Mouse (Mus musculus) left cerebral cortex, adult 2 months (tissue): ENCODE measurements around the gene Prkar1a. TPM values are rescaled to one million over a fixed set of nuclear protein-coding genes. Genes with fewer than 3 reads are reported as not detected.

Experiments used
- DNase-seq, 2 experiments: peaks; one replicate each; pipeline ENCODE4 v3.0.0; 2021 to 2022; ENCODE audit warnings: low spot score in 2 of 2, mixed read lengths in 1 of 2; ENCODE audit errors: extremely low spot score in 1 of 2
- H3K27ac ChIP-seq: fragments of 200-600 bp; 2 replicates; pipeline ENCODE4 v1.8.1; 2022
- H3K4me3 ChIP-seq: fragments of 200-600 bp; 2 replicates; pipeline ENCODE4 v1.8.1; 2022
- CTCF ChIP-seq: fragments of 200-600 bp; IDR thresholded peaks from 2 replicates; pipeline ENCODE4 v1.8.1; 2022; ENCODE audit warnings: antibody characterized with exemption, mild to moderate bottlenecking, moderate library complexity
- intact Hi-C: fragments of 180-260 bp; cut with DNase I; formaldehyde crosslinking; loops from one replicate; pipeline ENCODE4 v1.15.1; 2025
- total RNA-seq, 2 experiments: library from RNA; stranded (reverse); gene quantifications; 2 replicates each; pipeline ENCODE4 v1.2.3; 2021

Gene Prkar1a
- total RNA-seq, 2 experiments from 2014 or later, result 572 to 615 TPM

DNA sequence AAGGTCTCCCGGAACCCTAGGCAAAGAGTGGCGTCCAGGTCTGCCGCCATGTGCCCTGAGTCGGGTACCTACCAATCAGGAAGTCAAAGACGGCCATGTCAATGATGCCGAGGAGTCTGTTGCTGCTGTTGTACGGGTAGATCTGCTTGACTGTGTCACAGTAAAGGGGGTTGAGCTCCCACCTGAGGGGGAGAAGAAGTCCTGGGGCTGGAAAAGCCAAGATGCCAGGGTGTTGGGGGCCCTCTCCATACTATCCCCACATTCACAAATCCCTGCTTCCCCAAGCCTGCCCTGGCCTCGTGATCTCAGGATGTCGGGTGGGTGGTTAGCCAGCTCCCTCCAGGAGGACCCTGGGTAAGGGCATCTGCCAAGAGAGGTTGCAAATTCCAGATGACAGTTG, 26.6 kb downstream of the Prkar1a start:
- TF ChIP-seq CTCF, result no peak
- no peak for DNase-seq
- Histone ChIP-seq H3K4me3 (no peak overlapping the region), H3K27ac (no peak overlapping the region)
- intact Hi-C loops, result no loop called here

DNA sequence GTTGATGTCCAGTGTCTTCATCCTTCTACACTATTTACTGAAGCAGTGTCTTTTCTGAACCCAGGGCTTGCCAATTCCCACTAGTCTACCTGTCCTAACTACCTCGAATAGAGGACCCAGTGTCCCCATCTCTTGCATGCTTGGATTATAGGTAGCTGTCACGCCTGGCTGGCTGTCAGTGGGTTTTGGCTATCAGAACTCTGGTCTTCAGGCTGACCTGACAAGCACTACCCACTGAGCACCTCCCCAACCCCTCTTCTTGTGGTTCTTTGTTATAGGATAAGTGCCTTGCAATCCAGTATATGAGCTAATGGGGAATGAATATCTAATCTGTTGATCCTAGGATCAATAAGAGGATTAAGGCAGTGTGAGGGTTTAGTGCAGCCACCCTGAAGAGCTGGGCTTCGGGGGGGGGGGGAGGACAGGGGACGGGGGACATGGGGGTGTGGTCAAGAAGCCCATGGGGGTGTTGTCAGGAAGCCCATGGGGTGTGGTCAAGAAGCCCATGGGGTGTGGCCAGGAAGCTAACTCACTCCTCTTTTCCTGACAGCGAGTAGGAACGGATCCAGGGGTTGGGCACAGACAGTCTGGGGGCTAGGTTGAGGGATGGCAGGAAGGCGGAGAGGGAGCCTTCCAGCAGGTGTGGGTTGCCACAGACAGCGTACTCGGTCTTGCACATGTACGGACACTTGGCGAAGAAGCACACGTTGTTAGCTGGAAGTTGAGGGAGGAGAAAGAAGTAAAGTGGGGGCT, 27.6 kb downstream of the Prkar1a start:
- H3K4me3 ChIP-seq, result no peak overlapping the region
- TF ChIP-seq CTCF, result no peak
- intact Hi-C loops, result no loop called here
- H3K27ac ChIP-seq, result no peak overlapping the region
- no peak for DNase-seq

DNA sequence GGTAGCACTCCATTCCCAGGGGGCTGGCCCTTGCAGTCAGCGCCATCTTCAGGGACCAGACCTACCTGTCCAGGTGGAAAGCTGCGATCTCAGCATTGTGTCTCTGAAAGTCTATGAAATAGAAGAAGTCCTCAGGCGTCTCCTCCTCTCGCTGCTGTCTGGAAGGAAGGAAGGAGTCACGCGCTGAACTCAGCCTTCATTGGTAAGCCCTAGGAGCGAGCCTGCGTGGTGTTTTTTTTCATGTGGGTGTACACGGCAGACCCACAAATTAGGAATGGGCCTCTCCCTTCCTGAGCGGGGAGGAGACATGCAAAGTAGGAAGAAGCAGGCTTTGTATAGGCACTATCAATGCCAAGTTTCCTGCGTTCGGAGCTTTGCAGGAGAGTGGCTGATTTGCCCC, 29.1 kb downstream of the Prkar1a start:
- intact Hi-C loops, result no loop called here
- no peak for TF ChIP-seq CTCF

DNA sequence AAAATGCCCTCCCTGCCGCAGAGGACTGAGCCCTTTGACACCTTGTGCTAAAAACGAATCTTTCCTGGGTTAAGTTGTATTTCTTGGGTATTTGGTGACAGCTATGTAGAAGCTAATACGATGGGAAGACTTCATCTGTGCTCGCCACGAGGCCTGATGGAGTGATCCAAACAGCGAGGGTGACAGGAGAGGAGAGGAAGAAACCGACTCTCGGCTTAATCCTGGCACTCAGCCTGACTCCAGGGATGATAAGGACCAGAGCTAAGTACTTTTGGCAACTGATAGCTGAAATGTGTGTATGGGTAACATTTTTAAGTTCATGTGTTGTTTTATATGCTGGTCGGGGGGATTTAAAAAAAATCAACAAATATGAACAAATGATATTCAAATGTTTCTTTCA, 31.7 kb downstream of the Prkar1a start:
- no peak for DNase-seq
- intact Hi-C loops, result no loop called here
- no peak for TF ChIP-seq CTCF
- Histone ChIP-seq H3K4me3 (no peak overlapping the region), H3K27ac (no peak overlapping the region)

More for the DNA sequence above, 29.1 kb downstream of the Prkar1a start:
- no peak for DNase-seq
- Histone ChIP-seq H3K4me3 (no peak overlapping the region), H3K27ac (no peak overlapping the region)

DNA sequence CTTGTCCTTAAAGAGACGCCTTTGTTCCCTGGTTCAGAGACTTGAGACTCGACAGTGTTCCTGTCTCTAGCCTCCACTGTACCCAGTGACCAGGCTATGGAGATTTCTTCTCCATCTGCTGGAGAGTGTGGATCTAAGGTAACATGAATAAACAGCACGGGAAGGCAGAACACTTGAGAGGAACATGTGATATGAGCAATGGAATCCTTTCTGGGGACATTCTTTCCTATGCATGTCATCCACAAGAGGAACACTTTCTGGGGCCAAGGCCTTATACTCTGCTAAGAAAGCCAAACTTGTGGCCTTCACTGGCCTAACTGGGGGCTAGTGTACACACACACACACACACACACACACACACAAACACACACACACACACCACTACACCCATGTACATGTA, 32.4 kb downstream of the Prkar1a start:
- intact Hi-C loops, result no loop called here

DNA sequence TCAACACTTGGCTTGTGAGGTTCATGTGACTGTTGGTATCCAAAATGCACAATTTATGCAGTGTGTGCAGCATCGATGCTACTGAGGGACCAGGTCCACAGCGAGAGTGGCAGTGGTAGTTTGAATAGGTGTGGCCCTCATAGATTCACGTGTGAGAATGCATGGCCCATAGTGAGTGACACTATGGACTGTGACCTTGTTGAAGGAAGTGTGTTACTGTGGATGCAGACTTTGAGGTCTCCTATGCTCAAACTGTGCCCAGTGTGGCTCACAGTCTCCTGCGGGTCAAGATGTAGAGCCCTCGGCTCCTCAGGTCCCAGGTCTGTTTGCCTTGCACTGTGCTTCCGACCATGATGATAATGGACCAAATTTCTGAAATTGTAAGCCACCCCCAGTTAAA, 33.0 kb downstream of the Prkar1a start:
- Histone ChIP-seq H3K4me3 (no peak overlapping the region), H3K27ac (no peak overlapping the region)
- intact Hi-C loops, result no loop called here
- TF ChIP-seq CTCF, result no peak
- DNase-seq, result no peak

More for the DNA sequence above, 32.4 kb downstream of the Prkar1a start:
- H3K4me3 ChIP-seq, result no peak overlapping the region
- H3K27ac ChIP-seq, result no peak overlapping the region
- TF ChIP-seq CTCF, result no peak
- DNase-seq, result no peak

DNA sequence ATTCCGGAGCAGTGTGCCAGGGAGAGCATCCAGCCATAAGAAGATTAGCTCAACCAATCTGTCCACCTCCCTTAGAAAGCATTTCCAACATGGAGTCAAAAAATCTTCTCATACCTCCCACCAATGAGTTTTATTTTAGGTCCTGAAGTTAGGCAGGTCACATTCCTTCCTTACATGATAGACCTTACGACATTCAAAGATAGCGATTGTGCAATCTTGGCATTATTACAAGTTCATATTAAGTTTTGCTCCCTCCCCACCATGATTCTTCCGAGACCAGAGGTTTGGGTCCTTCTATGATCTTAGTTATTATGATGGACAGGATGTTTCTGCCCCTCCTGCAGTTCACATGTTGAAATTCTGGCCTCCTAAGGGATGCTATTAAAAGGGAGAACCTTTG, 40.3 kb downstream of the Prkar1a start:
- H3K27ac ChIP-seq, result no peak overlapping the region
- no peak for TF ChIP-seq CTCF
- DNase-seq, result no peak
- no peak overlapping the region for H3K4me3 ChIP-seq
- intact Hi-C loops, result no loop called here

DNA sequence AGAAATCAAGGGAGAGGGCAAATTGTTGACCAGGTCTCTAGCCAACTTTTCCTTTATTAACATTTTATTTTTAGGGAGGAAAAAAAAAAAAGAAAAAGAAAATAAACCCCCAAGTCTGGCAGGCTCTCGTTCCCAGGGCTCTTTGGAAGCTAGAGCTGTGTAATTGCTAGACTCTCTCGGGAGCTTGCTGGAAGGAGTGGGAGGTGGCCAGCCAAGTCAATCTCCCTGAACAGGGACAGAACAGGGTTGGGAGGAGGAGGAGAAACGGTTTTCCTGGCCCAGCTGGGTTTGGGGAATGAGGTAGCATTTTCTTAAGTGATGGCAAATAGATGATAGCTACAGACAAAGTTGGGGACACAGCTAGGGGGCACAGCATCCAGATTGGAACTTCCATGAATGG, 43.5 kb downstream of the Prkar1a start:
- H3K27ac ChIP-seq, result peak overlapping the region; percentile 24; the same call in 1 of the 2 replicates
- intact Hi-C loops, result no loop called here
- no peak for DNase-seq
- TF ChIP-seq CTCF, result no peak
- no peak overlapping the region for H3K4me3 ChIP-seq

DNA sequence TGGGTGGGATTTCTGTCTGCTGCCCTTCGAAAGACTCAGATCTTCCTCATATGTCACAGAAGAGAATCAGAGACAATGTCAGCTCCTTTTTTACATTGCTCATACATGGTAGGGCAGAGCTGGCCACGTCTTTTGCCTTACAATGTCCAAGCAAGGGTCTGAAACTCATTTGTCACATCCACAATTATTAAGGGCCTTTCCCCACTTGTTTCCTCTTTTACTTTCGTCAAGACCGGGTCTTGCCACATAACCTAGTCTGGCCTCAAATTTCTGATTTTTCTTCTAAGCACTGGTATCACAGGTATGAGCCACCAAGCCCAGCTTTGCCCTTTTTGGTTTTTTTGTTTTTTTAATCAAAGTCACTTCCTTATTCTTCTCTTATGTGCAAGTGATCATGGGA, 47.3 kb downstream of the Prkar1a start:
- no peak for TF ChIP-seq CTCF
- Histone ChIP-seq H3K4me3 (no peak overlapping the region), H3K27ac (no peak overlapping the region)
- no peak for DNase-seq
- intact Hi-C loops, result no loop called here

DNA sequence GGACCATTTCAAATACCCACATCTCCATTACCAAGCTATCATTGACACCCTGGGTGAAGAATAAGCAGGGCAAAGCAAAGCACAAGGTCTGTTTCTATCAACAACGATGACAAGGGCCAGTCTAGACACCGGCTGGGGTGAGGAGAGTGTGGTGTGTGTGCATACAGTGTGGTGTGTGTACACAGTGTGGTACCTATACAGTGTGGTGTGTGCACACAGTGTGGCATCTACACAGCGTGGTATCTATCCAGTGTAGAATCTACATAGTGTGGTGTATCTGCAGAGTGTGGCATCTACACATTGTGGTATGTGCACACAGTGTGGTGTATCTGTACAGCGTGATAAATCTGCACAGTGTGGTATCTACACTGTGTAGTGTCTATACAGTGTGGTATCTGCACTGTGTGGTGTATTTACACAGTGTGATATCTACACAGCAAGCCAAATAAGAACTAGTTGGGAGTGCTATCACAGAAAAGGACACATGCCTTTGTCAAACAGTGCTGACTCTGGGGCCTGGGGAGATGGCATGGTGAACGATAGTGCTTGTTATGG, 48.0 kb downstream of the Prkar1a start:
- Histone ChIP-seq H3K4me3 (no peak overlapping the region), H3K27ac (no peak overlapping the region)
- intact Hi-C loops, result no loop called here
- DNase-seq, result no peak
- TF ChIP-seq CTCF, result no peak

DNA sequence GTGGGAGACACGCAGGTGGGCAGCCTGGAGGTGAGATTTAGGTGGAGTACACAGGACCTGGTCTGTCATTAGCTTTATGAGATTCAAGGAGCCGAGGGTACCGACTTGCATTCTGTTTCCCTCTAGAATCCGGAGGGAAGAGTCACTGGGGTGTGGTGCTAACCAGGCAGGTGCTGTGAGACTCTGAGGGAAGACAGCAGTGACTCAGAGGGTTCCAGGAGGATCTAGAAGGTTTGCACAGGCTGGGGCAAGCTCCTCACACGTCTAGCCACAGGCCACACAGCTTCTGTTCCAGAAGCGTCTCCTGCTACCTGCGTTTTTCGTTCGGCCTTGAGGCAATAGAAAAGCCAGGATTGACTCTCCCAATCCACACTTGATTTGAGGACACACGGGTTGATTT, 49.5 kb downstream of the Prkar1a start:
- Histone ChIP-seq H3K4me3 (no peak overlapping the region), H3K27ac (no peak overlapping the region)
- no peak for DNase-seq
- intact Hi-C loops, result no loop called here
- no peak for TF ChIP-seq CTCF

DNA sequence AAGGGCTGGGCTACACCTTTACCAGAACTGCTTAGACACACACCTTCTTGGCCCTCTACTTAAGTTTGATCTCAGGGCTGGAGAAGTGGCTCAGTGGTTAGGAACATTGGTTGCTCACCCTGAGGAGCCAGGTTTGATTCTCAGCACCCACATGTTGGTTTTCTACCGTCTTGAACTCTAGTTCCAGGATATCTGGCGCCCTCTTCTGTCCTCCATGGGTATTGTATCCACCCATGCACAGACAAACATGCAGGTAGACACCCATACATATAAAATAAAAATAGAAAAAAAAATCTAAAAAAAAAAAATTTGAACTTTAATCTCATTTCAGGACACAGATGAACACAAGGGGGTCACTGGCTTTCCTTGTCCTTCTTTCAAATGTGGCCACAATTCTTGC, 50.6 kb downstream of the Prkar1a start:
- no peak overlapping the region for H3K27ac ChIP-seq
- H3K4me3 ChIP-seq, result no peak overlapping the region
- intact Hi-C loops, result no loop called here
- peak; percentile 25 for TF ChIP-seq CTCF
- DNase-seq, result no peak

DNA sequence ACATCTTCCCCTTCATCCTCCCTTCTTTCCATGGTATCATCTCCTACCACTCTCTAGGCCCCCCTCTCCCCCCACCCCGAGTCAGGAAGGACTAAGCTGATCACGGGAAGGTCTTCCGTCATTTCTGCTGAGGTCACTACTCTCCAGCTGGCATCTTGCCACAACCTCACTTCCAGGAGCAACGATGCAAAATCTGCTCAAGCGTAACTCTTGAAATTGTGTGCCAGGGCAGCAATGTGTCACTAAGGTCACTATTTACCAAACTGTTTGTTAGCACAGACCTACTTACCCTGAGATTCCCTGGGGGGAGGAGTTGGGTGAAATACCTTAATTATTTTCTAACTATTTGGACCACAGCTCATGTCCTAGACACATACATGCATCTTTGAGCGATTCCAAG, 51.6 kb downstream of the Prkar1a start:
- DNase-seq, result no peak
- Histone ChIP-seq H3K4me3 (no peak overlapping the region), H3K27ac (no peak overlapping the region)
- no peak for TF ChIP-seq CTCF
- intact Hi-C loops, result no loop called here
